Mouse (Mus musculus): Measurements from ENCODE around the gene Pih1d1. TPM values are rescaled to one million over a fixed set of nuclear protein-coding genes. Genes with fewer than 3 reads are reported as not detected.
A peak's percentile ranks its signal among the peaks of the same experiment; 100 is the strongest.

The Pih1d1 gene
- total and polyA plus RNA-seq, 2 experiments from 2014 or later = 56.3 to 152 TPM

DNA sequence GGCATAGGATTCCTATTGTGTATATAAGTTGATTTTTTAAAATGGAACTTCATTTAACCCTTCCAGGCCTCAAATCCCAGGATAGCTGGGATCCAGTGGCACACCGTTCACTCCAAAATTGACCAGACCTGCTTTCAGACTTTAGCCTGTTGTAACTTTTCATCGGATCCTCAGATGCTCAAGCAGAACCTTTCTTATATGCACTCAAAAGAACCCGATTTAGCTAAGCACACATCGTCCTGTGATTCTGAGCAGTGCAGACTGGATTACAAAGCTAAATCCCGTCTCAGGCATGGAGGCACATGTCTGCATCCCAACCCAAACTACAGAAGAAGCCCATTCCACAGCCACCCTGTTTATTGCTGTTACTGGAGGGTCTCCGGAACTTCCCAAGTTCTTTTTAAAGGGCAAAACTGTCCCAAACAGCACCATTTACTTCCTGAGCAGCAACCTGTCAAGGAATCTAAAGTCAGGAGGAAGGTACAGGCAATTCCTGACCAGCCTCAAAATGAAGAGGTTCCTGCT, 26.3 kb upstream of the Pih1d1 start:
- no peak for ATAC-seq (ENCODE audit: insufficient read depth, low read depth)

DNA sequence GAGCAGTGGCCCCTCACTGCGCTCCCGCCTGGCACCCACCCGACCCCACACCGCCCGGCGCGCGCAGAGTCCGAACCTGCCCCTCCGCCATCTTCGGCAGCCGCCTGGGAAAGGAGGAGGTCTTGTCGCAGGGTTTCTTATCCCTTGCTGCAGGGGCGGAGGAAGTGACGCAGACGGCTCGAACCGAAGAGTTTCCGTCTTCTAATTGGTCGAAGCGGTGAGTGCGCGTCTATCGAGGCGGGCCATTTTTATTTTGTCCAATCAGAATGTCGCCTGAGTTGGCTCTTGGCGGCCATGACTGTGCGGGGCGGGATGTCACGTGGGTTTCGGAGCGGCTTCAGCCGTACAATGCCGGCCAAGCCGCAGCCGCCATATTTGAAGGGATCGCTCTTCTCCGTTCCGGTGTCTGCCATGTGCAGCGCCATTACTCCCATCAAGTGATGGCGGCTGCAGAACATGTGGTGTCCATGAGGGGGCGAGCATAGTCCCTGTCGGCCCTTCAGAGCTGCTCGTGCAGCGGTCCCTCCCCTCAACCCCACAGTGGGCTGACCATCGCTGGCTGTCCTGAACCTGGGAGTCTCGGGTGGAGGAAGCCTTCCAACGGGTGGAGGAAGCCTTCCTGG, 25.4 kb upstream of the Pih1d1 start, which contains the start of gene Rpl13a:
Gene Rpl13a (minus strand): TSS at position 138 of the 623 bp plus-strand sequence.
- no peaks in the 10 kb centered on the region for H3K27me3 ChIP-seq (ENCODE audit: control insufficient read depth, insufficient read depth, low read length)
- WGBS = under 1% methylated on average over 48 of the region's 48 CpGs
- peak within 1 kb of the TSS; percentile 75 for H3K4me3 ChIP-seq (ENCODE audit: low read depth, low read length)
- peak within 1 kb of the TSS; percentile 84 for H3K27ac ChIP-seq (ENCODE audit: low read depth)
- TF ChIP-seq CTCF (IDR thresholded peaks at IDR 0.05; ENCODE audit: low read depth) (peak; percentile 83), EP300 (IDR thresholded peaks at IDR 0.05; ENCODE audit: low read depth) (peak; percentile 77; the same call in 1 of the 2 replicates)
- DNase-seq (ENCODE audit: low spot score) (peak; percentile 98), ATAC-seq (ENCODE audit: insufficient read depth, low read depth) (peak; percentile 90)
- peaks cover 23% of the 10 kb centered on the region for H3K36me3 ChIP-seq (replicated peaks; ENCODE audit: control insufficient read depth, insufficient read depth, low read length)
- H3K4me1 ChIP-seq (ENCODE audit: control insufficient read depth, insufficient read depth) = peaks cover 23% of the 10 kb centered on the region
- no peaks in the 10 kb centered on the region for H3K9me3 ChIP-seq (replicated peaks; ENCODE audit: control insufficient read depth, low read length)
- H3K4me2 ChIP-seq (ENCODE audit: low read depth, low read length) = peak within 1 kb of the TSS; percentile 87
- H3K9ac ChIP-seq (replicated peaks; ENCODE audit: low read depth, low read length) = peak within 1 kb of the TSS; percentile 90

More for the DNA sequence above, 26.3 kb upstream of the Pih1d1 start:
- H3K4me3 ChIP-seq (ENCODE audit: low read depth, low read length) = peak overlapping the region; percentile 75
- 1% methylated on average over 6 of the region's 6 CpGs for WGBS
- H3K27ac ChIP-seq (ENCODE audit: low read depth) = peak overlapping the region; percentile 84
- DNase-seq (ENCODE audit: low spot score) = no peak
- no peaks in the 10 kb centered on the region for H3K27me3 ChIP-seq (ENCODE audit: control insufficient read depth, insufficient read depth, low read length)
- H3K4me2 ChIP-seq (ENCODE audit: low read depth, low read length) = peak overlapping the region; percentile 87
- peaks cover 32% of the 10 kb centered on the region for H3K4me1 ChIP-seq (ENCODE audit: control insufficient read depth, insufficient read depth)
- peaks cover 25% of the 10 kb centered on the region for H3K36me3 ChIP-seq (replicated peaks; ENCODE audit: control insufficient read depth, insufficient read depth, low read length)
- H3K9me3 ChIP-seq (replicated peaks; ENCODE audit: control insufficient read depth, low read length) = no peaks in the 10 kb centered on the region
- peak overlapping the region; percentile 90 for H3K9ac ChIP-seq (replicated peaks; ENCODE audit: low read depth, low read length)
- TF ChIP-seq EP300 (IDR thresholded peaks at IDR 0.05; ENCODE audit: low read depth) (no peak), CTCF (IDR thresholded peaks at IDR 0.05; ENCODE audit: low read depth) (no peak)

DNA sequence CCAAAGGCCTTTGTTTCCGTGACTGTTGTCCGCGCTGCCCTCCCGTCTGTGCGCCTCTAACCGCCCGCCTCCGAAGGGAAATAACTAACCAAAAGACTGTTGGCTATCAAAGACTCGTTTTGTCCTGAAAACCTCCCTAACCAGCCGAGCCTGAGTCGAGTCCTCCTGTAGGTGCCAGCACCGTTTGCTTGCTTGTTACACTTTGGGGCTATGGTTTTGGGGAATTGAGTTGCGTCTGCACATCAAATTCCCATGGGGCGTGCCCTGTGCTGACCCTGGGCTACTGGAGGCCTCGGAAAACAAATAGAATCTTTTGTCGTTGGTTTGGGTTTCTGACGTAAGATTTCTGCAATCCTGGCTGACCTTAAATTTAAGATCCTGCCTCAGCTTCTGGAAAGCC, 24.8 kb upstream of the Pih1d1 start:
- TF ChIP-seq EP300 (IDR thresholded peaks at IDR 0.05; ENCODE audit: low read depth) = no peak
- no peak for TF ChIP-seq CTCF (IDR thresholded peaks at IDR 0.05; ENCODE audit: low read depth)
- Histone ChIP-seq H3K4me1 (ENCODE audit: control insufficient read depth, insufficient read depth) (peaks cover 23% of the 10 kb centered on the region), H3K4me2 (ENCODE audit: low read depth, low read length) (peak overlapping the region; percentile 63), H3K36me3 (replicated peaks; ENCODE audit: control insufficient read depth, insufficient read depth, low read length) (peaks cover 23% of the 10 kb centered on the region), H3K4me3 (ENCODE audit: low read depth, low read length) (peak overlapping the region; percentile 45), H3K9me3 (replicated peaks; ENCODE audit: control insufficient read depth, low read length) (no peaks in the 10 kb centered on the region), H3K9ac (replicated peaks; ENCODE audit: low read depth, low read length) (peak overlapping the region; percentile 52), H3K27ac (ENCODE audit: low read depth) (peak overlapping the region; percentile 81), H3K27me3 (ENCODE audit: control insufficient read depth, insufficient read depth, low read length) (no peaks in the 10 kb centered on the region)
- 6% methylated on average over 17 of the region's 17 CpGs for WGBS
- DNase-seq (ENCODE audit: low spot score) (peak; percentile 57), ATAC-seq (ENCODE audit: insufficient read depth, low read depth) (peak; percentile 0; the same call in 1 of the 2 replicates)

DNA sequence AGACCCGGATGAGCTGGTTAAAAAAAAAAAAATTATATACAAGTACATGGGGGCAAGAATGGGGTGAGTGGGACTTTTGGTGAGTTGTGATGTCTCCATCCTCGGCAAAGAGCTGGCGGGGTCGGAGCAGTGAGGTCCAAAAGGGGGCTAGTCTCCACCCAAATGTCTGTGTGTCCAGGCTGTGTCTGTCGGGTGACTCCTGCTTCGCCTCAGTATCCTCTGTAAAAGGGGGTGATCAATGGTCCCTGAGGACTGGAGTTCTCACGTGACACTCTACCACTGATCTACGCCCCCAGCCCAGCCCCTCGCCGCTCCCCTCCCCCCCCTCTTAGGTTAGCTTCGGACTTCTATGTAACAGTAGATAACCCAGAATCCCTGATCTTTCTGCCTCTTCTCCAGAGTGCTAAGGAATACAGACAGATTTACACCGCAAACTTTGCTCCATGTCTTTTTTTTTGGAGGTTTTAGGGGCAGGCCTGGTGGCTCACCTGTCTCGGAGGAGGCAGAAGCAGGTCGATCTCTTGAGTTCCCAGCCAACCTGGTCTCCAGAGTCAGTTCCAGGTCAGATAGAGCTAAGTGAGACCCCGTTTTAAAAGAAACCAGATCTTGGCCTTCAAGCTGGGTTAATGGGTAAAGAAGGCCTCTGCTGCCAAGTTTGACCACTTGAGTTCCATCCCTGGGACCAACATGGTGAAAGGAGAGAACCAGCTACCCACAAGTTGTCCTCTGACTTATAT, 24.2 kb upstream of the Pih1d1 start:
- H3K4me1 ChIP-seq (ENCODE audit: control insufficient read depth, insufficient read depth) = peaks cover 23% of the 10 kb centered on the region
- no peak for TF ChIP-seq CTCF (IDR thresholded peaks at IDR 0.05; ENCODE audit: low read depth)
- TF ChIP-seq EP300 (IDR thresholded peaks at IDR 0.05; ENCODE audit: low read depth) = no peak
- H3K36me3 ChIP-seq (replicated peaks; ENCODE audit: control insufficient read depth, insufficient read depth, low read length) = peaks cover 23% of the 10 kb centered on the region
- ATAC-seq (ENCODE audit: insufficient read depth, low read depth) = no peak
- H3K27me3 ChIP-seq (ENCODE audit: control insufficient read depth, insufficient read depth, low read length) = no peaks in the 10 kb centered on the region
- 65% methylated on average over 15 of the region's 15 CpGs for WGBS
- H3K9me3 ChIP-seq (replicated peaks; ENCODE audit: control insufficient read depth, low read length) = no peaks in the 10 kb centered on the region
- H3K27ac ChIP-seq (ENCODE audit: low read depth) = peak overlapping the region; percentile 81; the same call in 1 of the 2 replicates
- H3K4me2 ChIP-seq (ENCODE audit: low read depth, low read length) = peak overlapping the region; percentile 63
- 0 out of 2 replicates have a peak overlapping the region, but pooled peaks have one; percentile 52 for H3K9ac ChIP-seq (replicated peaks; ENCODE audit: low read depth, low read length)
- no peak for DNase-seq (ENCODE audit: low spot score)
- H3K4me3 ChIP-seq (ENCODE audit: low read depth, low read length) = peak overlapping the region; percentile 45; the same call in 1 of the 2 replicates

DNA sequence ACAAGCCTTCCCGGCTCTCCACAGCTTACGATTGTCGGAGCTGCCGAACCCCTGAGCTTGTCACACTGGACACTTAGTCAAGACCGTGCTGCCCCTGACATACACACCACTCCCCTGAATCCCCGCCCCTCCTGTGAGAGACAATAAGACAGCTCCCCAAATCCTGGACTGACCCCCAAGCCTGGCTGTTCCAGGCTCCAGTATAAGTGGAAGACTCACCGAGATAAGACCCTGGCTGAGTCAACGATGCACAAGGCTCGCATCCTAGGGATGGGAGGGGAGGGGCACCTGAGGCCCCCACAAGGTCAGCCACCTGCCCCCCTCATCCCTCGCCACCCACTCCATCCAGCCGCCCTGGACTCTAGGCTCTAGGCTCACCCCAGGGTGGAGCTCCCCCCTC, 22.3 kb upstream of the Pih1d1 start:
- Histone ChIP-seq H3K9ac (replicated peaks; ENCODE audit: low read depth, low read length) (no peak overlapping the region; the same call in 1 of the 2 replicates), H3K4me1 (ENCODE audit: control insufficient read depth, insufficient read depth) (peaks cover 18% of the 10 kb centered on the region), H3K27ac (ENCODE audit: low read depth) (no peak overlapping the region), H3K4me2 (ENCODE audit: low read depth, low read length) (no peak overlapping the region), H3K36me3 (replicated peaks; ENCODE audit: control insufficient read depth, insufficient read depth, low read length) (peaks cover 4% of the 10 kb centered on the region), H3K27me3 (ENCODE audit: control insufficient read depth, insufficient read depth, low read length) (no peaks in the 10 kb centered on the region), H3K4me3 (ENCODE audit: low read depth, low read length) (no peak overlapping the region), H3K9me3 (replicated peaks; ENCODE audit: control insufficient read depth, low read length) (no peaks in the 10 kb centered on the region)
- no peak for ATAC-seq (ENCODE audit: insufficient read depth, low read depth)
- TF ChIP-seq EP300 (IDR thresholded peaks at IDR 0.05; ENCODE audit: low read depth) (no peak), CTCF (IDR thresholded peaks at IDR 0.05; ENCODE audit: low read depth) (no peak)
- no peak for DNase-seq (ENCODE audit: low spot score)
- 55% methylated on average over 11 of the region's 11 CpGs for WGBS

Measured in heart, postnatal 0 days (tissue).